Mouse (Mus musculus) layer of hippocampus, adult 11-12 months (tissue): Measurements from ENCODE around the gene Hivep3.

Experiments
- DNase-seq: peaks from one replicate; pipeline ENCODE4 v3.0.0; 2022; ENCODE audit warnings: low spot score

Hivep3 gene

DNA sequence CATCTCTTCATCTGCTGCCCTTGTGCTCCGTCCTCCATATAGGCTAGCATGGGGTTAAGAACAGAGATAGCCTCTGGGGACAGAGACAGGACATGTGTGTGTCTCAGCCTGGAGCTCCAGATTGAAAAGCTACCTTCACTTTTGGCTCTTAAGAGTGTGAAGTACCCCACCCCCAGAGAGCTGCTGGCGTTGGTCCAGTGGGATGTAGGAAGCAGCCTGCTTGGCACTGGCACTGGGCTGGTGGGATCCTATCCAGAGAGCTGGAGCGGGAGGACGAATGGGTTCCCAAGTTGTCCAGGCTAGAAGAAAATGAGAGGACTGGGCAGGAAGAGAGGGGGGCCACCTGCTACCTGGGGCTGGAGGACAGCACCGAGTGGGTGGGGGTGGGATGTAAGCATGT is 284.8 kb downstream of the Hivep3 start:
- peak; percentile 38 for DNase-seq

DNA sequence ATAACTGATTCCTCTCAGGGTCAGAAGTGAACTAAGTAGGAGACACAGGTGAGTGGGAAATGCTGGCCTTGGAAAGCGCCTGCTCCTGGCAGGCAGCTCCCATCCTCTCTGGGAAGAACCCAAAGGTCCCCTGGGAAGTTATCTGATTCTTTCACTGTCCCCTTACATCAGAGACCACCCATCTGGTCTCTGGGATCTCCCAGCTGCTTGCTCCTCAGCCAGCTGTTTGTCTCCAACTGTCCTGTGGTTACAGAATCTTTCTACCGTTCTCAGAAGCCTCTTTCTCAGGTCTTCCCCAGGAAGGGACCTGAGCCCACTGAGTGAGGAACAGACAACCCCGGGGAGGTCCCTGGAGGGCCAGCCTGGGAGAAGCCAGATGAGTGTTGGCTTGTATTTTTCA is 288.8 kb downstream of the Hivep3 start:
- DNase-seq, result no peak

DNA sequence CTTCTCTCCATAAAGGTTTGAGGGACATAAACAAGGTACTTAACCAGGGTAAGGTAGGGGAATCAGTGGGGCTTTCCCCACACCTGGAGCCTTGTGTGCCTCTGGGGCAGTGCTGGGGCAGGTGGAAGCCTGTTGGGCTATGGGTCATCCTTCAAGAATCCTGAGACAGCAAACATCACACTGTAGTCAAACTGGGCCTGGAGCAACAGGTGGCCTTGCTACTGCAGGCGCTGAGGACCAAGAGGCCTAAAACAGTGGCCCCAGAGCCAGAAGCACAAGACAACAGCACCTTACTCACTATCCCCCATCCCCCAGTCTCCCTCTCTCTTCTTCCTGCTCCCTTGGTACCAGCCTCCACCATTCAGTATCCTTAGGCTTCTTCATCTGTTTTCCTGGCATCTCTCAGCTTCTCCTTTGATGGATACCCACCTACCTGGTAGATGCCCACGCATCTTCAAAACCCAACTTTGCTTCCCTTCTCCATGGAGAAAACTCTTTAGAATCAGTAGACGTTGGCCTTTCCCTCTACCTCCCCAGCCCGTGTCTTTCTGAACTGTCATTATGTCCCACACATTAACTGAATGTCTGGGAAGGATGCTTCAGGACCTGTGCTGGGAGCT is 289.7 kb downstream of the Hivep3 start:
- DNase-seq, result no peak

DNA sequence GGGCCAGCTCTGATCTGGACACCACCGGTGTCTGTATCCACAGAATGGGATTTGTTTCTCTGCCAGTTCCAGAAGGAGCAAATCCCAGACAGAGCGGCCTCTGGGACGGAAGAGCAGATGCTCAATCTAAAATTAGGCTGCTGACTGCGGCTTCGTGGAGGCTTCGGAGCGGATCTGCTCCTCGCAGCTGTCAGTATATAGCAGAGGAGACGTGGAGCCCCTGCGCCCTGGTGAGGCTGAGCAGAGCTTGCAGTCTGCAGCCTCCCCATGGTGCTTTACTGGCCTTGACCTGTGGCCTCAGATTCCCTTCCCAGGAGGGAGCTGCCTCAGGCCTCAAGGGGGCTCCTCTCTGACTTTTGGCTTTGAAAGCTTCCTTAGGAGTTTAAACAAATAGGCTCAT is 290.5 kb downstream of the Hivep3 start:
- peak; percentile 76 for DNase-seq

DNA sequence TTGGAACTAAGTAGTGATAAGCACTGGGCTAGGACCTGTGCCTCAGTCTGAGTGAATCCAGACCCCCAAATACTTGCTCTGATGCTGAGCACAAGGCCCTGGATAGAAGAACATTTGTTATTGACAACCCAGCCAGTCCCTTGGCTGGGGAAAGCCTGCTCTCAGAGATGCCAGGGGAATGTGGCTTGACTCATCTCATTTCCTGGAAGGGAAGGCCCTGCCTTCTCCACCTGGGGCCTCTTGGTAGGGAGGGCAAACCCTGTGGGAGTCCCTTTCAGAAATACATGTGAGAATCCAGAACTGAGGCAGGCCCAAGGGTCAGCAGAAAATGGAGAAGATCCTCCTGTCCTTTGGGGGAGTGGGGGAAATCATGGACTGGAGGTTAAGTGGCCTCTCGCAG is 294.1 kb downstream of the Hivep3 start:
- DNase-seq, result no peak

DNA sequence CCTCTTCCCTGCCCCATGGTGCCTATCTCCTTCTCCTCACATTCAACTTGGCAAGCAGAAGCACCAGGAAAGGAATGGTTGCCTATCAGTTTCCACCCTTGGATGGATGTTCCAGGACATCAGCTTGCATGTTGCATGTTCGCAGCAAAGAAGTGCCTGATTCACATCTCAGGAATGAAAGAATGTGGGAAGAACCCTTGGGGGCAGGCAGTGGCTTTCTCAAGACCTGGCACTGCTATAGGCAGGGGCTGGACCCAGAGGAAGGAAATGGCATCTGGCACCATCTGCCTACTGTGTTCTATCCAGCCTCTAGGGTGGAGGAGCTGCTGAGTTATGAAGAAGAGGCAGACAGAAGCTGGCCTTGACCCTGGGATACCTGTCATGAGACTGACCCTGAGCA is 296.4 kb downstream of the Hivep3 start:
- no peak for DNase-seq

DNA sequence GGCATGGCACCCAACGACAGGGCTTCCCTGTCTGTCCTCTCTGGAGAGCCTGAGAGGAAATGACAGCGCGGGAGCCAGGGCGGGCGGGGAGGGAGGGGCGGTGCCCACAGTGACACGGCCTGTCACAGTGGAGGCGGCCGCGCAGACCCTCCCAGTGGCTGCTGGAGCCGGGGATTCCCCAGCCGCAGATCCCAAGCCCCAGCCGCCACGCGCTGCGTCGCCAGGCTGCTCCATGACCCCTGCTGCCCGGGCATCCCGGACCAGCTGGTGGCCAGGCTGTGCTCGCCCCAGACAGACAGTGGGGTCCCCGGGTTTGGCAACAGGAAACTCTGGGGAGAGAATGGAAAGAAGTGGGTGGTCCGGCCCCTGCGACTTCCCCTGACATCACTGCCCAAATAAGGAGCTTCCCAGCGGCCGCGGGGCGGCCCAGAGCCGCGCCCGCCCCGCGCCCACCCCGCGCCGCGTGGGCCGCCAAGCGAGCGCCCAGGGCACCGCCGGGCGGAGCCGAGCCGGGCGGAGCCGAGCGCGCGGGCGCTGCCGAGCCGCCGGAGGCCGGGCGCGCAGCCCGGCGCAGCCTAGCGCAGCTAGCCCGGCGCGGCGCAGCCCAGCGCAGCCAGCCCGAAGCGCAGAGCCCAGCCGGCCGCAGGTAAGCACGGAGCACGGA is 298.9 kb downstream of the Hivep3 start:
- DNase-seq, result peak; percentile 74

DNA sequence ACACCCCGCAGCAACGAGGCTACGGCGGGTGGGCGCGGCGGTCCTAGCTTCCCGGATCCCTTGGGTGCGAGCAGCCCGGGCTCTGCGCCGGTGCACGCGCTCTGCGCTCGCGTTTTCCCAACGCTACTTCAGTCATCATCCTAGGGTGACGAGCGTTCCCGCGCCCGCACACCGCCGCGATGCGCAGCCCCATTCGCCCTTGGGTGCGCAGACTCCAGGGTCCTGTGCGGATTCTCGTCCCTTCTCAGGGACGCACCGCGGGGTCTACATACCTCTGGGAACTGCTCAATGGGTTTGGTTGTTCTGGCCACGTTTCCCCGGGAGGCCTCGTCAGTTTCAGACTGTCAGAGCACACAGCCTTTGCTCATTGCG is 299.4 kb downstream of the Hivep3 start:
- DNase-seq, result peak; percentile 63

DNA sequence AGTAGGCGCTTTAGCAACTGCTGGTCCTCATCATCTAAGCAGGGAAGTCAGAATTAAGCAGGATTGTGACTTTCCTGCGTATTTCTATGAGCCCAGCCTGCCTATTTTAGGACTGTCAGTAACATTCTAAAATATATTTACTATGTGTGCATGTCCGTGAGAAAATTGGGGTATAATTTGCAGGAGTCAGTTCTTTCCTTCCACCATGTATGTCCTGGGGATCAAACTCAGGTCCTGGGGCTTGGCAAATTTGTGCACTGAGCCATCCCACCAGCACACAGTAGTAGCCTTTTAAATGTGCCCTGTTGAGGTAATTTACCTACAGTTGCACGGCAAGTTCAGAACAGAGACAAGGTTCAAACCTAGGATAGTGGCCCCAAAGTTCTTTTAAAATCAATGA is 302.7 kb downstream of the Hivep3 start:
- no peak for DNase-seq

DNA sequence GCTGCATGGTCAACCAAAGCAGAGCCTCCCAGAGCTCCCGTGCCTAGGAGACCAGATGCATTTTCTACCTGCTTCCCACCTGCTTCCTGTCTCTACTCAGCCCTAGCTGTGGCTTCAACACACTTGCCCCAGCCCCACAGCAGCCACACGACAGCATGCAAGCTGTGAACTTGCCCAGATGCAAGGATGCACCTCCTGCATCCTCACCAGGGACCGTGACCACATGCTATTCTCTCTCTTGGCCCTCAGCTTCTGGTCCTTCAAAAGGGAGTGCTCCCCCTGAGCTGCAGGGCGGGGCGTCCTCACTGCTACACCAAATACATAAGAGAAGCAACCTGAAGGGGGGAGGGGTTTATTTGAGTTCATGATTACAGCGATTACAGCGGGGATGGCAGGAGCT is 303.4 kb downstream of the Hivep3 start:
- DNase-seq, result no peak

DNA sequence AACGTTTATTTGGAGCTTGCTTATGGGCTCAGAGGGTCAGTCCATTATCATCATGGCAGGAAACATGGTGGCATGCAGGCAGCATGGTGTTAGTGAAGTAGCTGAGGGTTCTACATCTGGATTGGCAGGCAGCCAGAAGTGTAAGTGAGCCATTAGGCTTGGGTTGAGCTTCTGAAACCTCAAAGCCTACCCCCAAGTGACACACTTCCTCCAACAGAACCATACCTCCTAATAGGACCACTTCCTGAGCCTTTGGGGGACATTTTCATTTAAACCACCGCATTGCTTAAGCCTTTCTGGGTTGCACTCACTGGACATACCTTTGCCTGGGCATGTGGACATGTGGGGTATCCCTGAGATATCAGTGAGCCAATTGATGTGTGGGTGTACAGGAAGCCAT is 307.9 kb downstream of the Hivep3 start:
- DNase-seq, result no peak

DNA sequence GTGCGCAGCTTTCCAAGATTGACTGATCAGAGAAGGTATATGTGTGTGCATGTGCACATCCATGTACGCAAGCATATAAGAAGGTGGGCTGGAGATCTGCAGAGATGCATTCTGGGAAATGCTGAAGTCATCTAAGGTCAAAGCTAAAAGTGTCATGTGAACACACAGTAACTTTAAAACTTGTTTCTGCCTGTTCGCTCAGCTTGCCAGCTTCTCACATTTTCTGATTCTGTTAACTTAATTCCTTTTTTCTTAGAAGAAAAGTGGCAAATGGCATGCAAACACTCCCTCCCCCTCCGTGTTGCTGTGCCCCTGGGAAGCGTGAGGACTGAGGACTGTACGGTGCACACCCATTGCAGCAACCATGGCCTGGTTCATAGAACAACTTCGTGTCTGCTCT is 308.9 kb downstream of the Hivep3 start:
- no peak for DNase-seq

DNA sequence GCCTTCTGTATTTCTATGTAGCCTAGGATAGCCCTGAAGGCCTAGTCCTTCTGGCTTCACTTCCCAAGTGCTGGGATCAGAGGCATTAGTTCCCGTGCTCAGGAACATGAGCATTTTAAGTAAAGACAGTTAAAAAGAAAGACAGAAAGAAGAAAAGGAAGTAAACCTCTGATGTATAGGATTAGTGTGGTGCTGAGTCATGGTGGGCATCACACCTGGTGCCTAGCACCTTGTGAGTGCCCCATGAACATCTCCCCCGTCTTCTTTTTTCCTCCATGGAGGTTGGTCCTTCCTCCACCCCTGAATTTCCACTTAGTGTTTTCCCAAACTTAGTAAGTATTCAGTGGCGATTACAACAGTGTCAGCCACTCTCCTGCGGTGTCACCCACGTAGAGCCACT is 311.0 kb downstream of the Hivep3 start:
- no peak for DNase-seq

DNA sequence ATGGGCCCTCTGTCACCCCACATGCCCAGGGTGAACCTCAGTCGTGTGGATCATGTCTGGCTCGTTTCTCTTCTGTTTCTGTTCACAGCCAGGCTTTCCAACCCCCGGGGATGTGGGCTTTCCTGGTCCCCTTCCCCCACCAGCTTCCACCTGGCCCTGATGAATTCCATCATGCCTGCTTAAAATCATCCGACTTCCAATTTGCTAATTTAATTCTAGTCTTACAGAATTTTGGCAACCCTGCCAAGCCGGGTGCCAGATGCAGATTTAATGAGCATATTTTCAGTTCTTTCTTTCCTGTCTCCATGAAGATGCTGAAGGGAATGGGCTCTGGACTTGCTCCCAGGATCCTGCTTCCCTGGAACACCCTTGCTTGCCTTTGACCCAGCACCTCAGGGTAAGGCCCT is 311.6 kb downstream of the Hivep3 start:
- DNase-seq, result peak; percentile 85

DNA sequence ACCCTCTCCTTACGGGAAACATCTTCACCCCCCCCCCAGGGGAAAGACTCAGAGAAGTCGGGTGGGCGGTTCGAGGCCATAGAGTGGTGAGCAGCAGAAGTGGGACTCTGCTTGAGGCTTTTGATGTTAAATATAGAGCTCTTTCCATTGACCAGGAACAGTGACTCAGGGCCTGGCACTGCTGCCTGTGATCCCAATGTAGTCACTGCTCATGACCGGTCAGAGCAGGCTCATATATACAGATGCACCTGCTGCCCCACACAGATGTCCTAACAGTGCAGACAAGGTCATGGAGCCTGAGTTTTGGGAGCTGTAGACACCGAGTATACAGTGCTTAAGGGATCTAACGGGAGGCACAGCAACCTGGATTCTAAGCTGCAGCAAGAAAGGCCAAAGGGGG is 312.3 kb downstream of the Hivep3 start:
- no peak for DNase-seq

DNA sequence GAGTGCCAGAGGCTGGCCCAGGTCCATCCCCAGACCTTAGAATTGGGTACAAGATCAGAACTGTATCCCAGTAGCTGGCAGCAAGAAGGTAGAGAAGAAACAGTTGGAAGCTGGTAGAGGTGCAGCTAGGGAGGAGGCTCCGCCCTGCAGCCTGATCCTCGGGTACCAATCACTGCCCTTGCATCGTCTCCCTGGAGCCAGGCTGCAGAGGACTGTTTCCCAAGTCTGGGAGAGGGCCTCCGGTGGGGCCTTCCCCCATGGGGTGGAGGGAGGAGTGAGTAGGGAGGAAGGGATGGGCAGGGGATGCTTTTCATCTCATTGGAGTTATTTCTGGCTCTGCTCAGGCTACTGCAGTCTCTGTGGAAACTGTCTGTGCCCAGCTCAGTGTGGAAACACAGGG is 313.5 kb downstream of the Hivep3 start:
- DNase-seq, result no peak

DNA sequence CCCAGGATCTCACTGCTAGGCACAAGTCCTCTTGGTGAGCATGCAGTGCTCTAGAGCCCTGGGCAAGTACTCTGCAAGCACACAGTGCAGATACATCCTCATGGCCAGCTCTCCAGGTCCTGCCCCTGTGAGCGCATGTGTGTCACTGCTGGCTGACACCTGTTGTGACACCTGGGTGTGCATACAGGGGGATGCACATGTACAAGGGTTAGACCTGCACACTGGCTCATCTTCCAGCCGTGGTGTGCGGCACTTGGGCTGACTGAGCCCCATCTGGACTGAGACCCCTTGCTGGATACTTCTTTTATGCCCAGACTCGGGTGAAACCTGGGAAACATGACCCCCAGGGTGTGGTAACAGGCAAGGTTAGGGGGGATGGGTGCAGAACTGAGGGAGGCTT is 314.7 kb downstream of the Hivep3 start:
- no peak for DNase-seq

DNA sequence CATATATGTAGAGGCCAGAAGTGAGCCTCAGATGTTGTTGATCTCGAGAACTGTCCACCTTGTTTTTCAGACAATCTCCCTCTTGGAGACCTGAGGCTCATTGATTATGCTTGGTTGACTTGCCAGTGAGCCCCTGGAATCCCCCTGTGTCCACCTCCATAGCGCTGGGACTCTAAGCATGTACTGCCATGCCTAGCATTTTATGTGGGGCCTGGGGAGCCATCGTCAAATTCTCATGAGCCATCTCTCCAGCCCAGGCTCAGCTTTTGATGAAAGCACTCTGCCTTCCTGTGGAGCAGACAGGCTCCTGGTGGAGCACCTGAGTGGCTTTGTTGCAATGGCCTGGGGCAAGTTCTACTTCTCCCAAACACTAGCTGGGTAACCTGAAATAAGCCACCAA is 316.3 kb downstream of the Hivep3 start:
- DNase-seq, result no peak

DNA sequence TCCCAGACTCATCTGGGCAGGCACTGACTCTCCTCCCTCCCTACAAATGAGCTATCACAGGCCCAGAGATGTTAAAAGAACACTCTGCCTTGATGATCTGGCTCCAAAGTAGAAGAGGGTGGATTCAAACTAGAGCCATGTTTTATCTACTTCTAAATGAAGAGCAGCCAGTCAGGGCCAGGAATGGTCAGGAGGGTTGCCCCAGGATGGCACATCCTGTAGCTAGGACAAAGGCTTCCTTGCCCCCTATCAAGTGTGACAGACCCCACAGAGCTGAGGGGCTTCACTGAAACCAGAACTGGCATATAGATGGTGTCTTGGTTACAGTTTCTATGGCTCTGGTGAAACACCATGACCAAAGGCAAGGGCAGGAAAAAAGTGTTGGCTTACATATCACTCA is 318.9 kb downstream of the Hivep3 start:
- no peak for DNase-seq

DNA sequence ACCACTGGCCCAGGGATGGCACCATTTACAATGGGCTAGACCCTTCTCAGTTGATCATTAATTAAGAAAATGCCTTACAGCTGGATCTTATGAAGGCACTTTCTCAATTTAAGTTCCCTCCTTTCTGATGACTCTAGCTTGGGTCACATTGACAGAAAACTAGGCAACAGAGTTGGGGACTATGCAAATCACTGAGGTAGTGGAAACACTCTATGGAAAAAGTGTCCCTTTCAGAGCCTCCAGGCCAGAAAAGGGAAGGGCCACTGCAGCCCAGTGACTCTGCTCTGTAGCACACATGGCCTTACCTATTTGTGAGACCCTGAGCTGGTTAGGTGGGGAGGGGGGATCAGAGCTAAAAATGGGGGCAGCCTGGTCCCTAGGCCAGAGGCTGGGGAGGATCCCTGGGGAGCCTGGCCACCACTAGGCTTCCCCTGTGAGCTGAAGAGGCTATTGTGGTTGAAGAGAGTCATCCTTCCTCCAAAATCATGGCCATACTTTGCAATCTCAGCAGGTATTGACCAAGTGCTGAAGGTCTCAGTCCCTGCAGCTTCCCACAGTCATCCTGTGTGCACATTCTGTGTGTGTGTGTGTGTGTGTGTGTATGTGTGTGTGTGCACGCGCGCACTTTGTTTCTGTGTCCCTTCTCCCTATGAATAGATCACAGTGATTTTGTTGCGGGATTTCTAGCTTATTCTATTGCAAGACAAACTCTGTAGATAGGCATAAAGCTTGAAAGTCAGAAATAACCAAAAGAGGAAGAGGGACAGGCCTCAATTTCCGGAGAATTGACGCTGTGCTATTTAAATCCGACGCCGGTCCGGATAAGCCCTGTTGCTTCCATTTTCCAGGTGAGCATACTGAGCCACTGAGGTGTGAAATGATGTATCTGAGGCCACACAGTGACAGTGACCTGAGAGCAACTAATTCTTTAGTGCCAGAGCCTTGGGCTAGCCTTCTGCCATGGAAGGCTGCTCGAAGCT is 319.7 kb downstream of the Hivep3 start:
- DNase-seq, result no peak

DNA sequence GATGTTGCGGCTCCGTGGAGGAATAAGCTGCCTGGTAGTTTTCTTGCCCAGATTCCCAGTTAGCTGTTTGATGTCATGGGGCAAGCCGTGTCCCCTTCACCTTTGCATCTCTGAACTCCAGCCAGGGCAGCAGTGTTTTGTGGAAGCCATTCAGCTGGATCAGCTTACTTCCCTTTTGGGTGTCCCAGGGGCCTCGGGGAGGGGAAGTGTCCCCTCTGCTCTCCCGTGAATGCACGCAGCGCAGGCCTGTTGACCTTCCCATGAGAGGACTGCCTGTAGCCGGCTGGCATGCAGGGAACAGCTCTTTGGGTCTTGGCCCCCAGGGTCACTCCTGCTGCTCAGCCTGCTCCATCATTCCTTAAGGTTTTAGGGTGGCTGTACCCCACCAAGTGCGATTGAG is 320.6 kb downstream of the Hivep3 start:
- no peak for DNase-seq

DNA sequence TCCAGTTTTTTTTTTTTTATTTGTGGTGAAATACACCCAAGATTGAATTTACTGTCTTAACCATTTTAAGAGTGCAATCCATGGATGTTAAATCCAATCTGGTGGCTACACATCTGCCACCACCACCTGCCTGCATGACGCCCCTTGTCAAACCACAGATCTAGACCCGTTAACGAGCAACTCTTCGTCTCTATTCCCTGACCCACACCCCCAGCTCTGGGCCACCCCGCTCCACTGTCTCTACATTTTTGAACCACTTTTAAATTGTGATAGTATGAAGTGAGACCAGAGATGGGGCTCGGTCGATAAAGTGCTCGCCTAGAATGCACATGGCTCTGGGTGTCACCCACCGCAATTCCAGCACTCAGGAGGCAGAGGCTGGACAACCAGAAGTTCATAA is 322.9 kb downstream of the Hivep3 start:
- no peak for DNase-seq

DNA sequence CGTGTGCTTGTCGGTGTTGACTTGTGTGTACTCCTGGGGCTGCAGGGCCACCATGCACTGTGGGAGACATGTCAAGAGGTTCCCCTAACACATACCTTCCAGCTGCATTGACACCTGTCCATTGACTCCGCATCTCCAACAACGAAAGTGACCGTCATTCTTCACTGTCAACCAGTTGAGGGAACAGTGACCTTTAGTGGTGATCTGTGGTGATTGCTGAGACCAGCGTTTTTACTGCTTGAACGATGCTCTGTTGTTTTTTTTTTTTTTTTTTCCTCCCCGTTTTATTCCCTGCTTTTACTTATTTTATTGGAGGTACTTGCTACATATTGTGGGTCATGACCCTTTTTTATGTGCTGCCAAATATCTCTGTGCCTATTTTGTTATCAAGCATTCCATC is 323.9 kb downstream of the Hivep3 start:
- no peak for DNase-seq
